Mouse (Mus musculus) lung, postnatal 0 days (tissue): Measurements from ENCODE around the gene Zfp410. TPM values are rescaled to one million over a fixed set of nuclear protein-coding genes. Genes with fewer than 3 reads are reported as not detected.

ENCODE experiments used
- ATAC-seq: fragments of 200-750 bp; cut with Nextera tagmentation; 2 replicates; pipeline ENCODE4 v1.8.0; 2017; ENCODE audit warnings: moderate library complexity
- DNase-seq: peaks from one replicate; pipeline ENCODE4 v3.0.0-alpha.2; 2016; ENCODE audit warnings: low spot score
- H3K27ac ChIP-seq: fragments of 300-500 bp; sonication (generic); 2 replicates; pipeline ENCODE4 v1.5.1; 2014; ENCODE audit warnings: antibody characterized with exemption, mild to moderate bottlenecking, low read length, mixed read lengths
- H3K27me3 ChIP-seq: fragments of 300-500 bp; sonication (generic); replicated peaks from 2 replicates; pipeline ENCODE4 v1.6.1; 2014; ENCODE audit warnings: low read length, mixed read lengths; ENCODE audit not compliant: insufficient read depth
- H3K36me3 ChIP-seq: fragments of 300-500 bp; sonication (generic); 2 replicates; pipeline ENCODE4 v1.6.1; 2014; ENCODE audit warnings: low read length, mixed read lengths; ENCODE audit not compliant: insufficient read depth
- H3K4me1 ChIP-seq: fragments of 300-500 bp; sonication (generic); 2 replicates; pipeline ENCODE4 v1.6.1; 2014; ENCODE audit warnings: antibody characterized with exemption, low read depth, low read length, mixed read lengths; ENCODE audit not compliant: insufficient read depth
- H3K4me2 ChIP-seq: fragments of 300-500 bp; sonication (generic); replicated peaks from 2 replicates; pipeline ENCODE4 v1.6.1; 2014; ENCODE audit warnings: low read depth, mild to moderate bottlenecking, low read length, moderate library complexity, mixed read lengths
- H3K4me3 ChIP-seq: fragments of 300-500 bp; sonication (generic); 2 replicates; pipeline ENCODE4 v1.5.1; 2014; ENCODE audit warnings: low read depth, low read length
- H3K9ac ChIP-seq: fragments of 300-500 bp; sonication (generic); replicated peaks from 2 replicates; pipeline ENCODE4 v1.6.1; 2014; ENCODE audit warnings: low read depth, mild to moderate bottlenecking
- H3K9me3 ChIP-seq: fragments of 300-500 bp; sonication (generic); 2 replicates; pipeline ENCODE4 v1.6.1; 2016; ENCODE audit warnings: low read length, mixed read lengths
- CTCF ChIP-seq: IDR thresholded peaks from 2 replicates; pipeline ENCODE4 v1.5.1; 2016; ENCODE audit warnings: antibody characterized with exemption, mild to moderate bottlenecking
- EP300 ChIP-seq: IDR thresholded peaks from 2 replicates; pipeline ENCODE4 v1.6.1; 2016; ENCODE audit warnings: antibody characterized with exemption, mild to moderate bottlenecking, control low read depth
- WGBS: fragments of 180-500 bp; shearing (Covaris S2); extraction: QIAGEN DNeasy Blood & Tissue Kit; methylation state at CpG from one replicate; pipeline ENCODE4 v1.1.7; 2014; 5-methylcytosine and 5-hydroxymethylcytosine counted together
- polyA plus RNA-seq: library from polyadenylated mRNA; unstranded; fragments of >200 nt; fragmentation: Nextera tagmentation; extraction: Ambion mirVana; gene quantifications from 2 replicates; pipeline ENCODE4 v1.2.1, GENCODE M21; 2015

The Zfp410 gene
- polyA plus RNA-seq, 1 experiment from 2014 or later = 44.9 TPM

DNA sequence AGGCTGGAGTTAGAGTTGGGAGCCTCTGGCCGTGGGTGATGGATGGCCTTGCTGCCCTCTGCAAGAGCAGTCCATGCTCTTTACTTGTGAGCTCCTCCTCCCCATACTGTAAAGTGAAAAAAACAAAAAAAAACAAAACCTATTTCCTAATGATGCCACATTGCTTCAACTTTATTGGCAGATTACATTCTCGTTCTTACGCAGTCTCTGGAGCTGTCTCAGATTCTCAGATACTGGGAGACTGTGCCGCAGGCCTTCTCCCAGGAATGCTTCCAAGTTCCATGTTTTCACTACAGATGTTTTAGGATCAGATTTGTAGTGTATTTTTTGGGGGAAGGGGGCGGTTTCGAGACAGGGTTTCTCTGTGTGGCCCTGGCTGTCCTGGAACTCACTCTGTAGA lies 48.5 kb downstream of the Zfp410 start:
- Histone ChIP-seq H3K9me3 (no peaks in the 10 kb centered on the region), H3K36me3 (0 out of 2 replicates have a peak, but pooled peaks cover 11% of the 10 kb centered on the region), H3K4me2 (no peak overlapping the region), H3K27ac (no peak overlapping the region), H3K4me3 (no peak overlapping the region), H3K9ac (no peak overlapping the region), H3K27me3 (no peaks in the 10 kb centered on the region), H3K4me1 (peaks cover 15% of the 10 kb centered on the region; the same call in 1 of the 2 replicates)
- DNase-seq = no peak
- no peak for ATAC-seq
- WGBS = 89% methylated on average over 6 of the region's 6 CpGs
- TF ChIP-seq CTCF (no peak), EP300 (no peak)

GRCm38 (mm10) chr12:84366971-84367370 lies 50.3 kb downstream of the Zfp410 start:
- Histone ChIP-seq H3K4me3 (no peak overlapping the region), H3K4me1 (peaks cover 11% of the 10 kb centered on the region; the same call in 1 of the 2 replicates), H3K9ac (no peak overlapping the region), H3K4me2 (no peak overlapping the region), H3K27ac (no peak overlapping the region), H3K27me3 (no peaks in the 10 kb centered on the region), H3K36me3 (peaks cover 24% of the 10 kb centered on the region), H3K9me3 (no peaks in the 10 kb centered on the region)
- WGBS = 63% methylated on average over 9 of the region's 9 CpGs
- DNase-seq (no peak), ATAC-seq (no peak)
- no peak for TF ChIP-seq EP300
- TF ChIP-seq CTCF = no peak

- DNase-seq (no peak), ATAC-seq (no peak)
- 90% methylated on average over 5 of the region's 5 CpGs for WGBS
- TF ChIP-seq CTCF (no peak), EP300 (no peak)
- no peaks in the 10 kb centered on the region for H3K4me1 ChIP-seq
- no peaks in the 10 kb centered on the region for H3K27me3 ChIP-seq
- H3K36me3 ChIP-seq = peaks cover 31% of the 10 kb centered on the region
- no peak overlapping the region for H3K4me2 ChIP-seq
- H3K4me3 ChIP-seq = no peak overlapping the region
- no peak overlapping the region for H3K27ac ChIP-seq
- no peak overlapping the region for H3K9ac ChIP-seq
- H3K9me3 ChIP-seq = no peaks in the 10 kb centered on the region
Measured at GRCm38 (mm10) chr12:84371647-84372046, 55.0 kb downstream of the Zfp410 start.

DNA sequence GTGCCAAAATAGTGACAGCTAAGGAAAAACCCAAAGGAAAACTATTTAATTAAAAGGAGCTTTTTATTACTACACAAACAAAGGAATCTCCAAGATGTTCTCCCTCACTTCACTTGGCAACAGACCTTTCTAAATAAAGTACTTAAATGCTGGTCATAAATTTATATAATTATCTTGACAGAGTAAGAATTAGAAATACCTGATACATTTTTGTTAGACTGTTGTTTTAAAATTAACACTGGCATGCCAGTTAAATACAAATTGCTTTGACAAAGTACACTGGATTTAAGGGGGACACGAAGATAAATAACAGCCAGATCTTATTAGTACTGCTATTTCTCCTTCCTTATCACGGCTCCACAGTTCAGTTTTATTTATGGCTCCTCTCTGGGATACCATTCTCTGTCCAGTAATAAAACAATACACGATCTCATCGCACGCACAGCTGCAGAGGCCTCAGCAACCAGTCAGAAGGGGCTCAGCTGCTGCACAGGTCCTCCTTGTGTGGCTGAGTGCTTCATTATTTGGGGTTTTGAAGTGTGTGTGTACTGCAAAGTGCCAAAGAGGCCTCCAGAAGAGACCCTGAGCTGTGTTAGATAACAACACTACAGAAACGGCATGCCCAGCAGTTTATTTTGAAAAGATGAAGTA lies 57.3 kb downstream of the Zfp410 start:
- H3K27ac ChIP-seq = no peak overlapping the region
- H3K9ac ChIP-seq = no peak overlapping the region
- H3K36me3 ChIP-seq = peaks cover 20% of the 10 kb centered on the region
- H3K4me3 ChIP-seq = no peak overlapping the region
- DNase-seq (no peak), ATAC-seq (no peak)
- no peaks in the 10 kb centered on the region for H3K27me3 ChIP-seq
- WGBS = 80% methylated on average over 6 of the region's 6 CpGs
- no peak overlapping the region for H3K4me2 ChIP-seq
- TF ChIP-seq EP300 (no peak), CTCF (no peak)
- H3K4me1 ChIP-seq = no peaks in the 10 kb centered on the region
- H3K9me3 ChIP-seq = no peaks in the 10 kb centered on the region

DNA sequence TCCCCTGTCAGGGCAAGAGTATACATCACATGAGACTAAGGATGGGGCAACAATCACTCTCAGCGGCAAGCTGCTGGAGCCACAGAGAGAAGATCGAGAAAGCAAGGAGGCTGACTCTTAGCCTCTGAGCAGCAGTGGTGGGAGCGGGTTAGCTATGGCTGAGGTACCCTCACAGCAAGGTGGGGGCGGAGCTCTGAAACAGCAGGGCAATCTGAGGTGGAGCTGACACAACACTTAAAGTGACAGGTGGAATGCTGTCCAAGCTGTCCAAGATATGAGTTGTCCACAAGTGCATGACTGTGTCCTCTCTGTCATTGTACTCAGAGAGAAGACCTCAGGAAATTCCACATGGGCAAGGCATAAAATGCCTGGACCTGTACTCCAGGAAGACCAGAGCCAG lies 65.7 kb downstream of the Zfp410 start:
- WGBS = 77% methylated on average over 4 of the region's 4 CpGs
- DNase-seq (no peak), ATAC-seq (no peak)
- Histone ChIP-seq H3K4me1 (no peaks in the 10 kb centered on the region), H3K4me2 (no peak overlapping the region), H3K36me3 (no peaks in the 10 kb centered on the region), H3K27me3 (no peaks in the 10 kb centered on the region), H3K4me3 (no peak overlapping the region), H3K9me3 (no peaks in the 10 kb centered on the region), H3K9ac (no peak overlapping the region), H3K27ac (no peak overlapping the region)
- TF ChIP-seq EP300 = no peak
- TF ChIP-seq CTCF = no peak

DNA sequence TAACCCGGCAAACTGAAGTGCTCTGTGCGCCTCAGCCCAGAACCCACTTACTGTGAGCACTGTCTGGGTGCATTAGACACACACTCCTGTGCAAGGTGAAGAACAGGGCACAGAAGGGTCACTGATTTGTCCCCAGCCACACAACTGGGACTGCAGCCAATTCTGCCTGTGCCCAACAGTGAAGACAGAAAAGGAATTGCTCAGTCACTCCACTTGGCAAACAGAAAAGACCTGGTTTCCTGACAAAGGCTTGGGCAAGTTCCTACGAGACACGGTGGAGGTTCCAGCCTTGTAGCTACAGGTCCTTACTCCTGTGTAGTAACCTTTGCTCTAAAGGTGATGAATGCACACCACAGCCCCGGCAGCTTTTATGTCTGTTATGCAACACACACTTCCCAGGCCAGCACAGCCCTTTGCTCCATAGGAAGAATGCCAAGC lies 68.0 kb downstream of the Zfp410 start:
- no peaks in the 10 kb centered on the region for H3K4me1 ChIP-seq
- H3K4me3 ChIP-seq = no peak overlapping the region
- WGBS = 34% methylated on average over 5 of the region's 5 CpGs
- peak overlapping the region; percentile 68; the same call in 1 of the 2 replicates for H3K27ac ChIP-seq
- no peaks in the 10 kb centered on the region for H3K27me3 ChIP-seq
- no peak overlapping the region for H3K9ac ChIP-seq
- ATAC-seq (peak; percentile 86), DNase-seq (peak; percentile 84)
- H3K4me2 ChIP-seq = no peak overlapping the region
- H3K36me3 ChIP-seq = no peaks in the 10 kb centered on the region
- no peaks in the 10 kb centered on the region for H3K9me3 ChIP-seq
- TF ChIP-seq EP300 = peak; percentile 55; the same call in 1 of the 2 replicates
- TF ChIP-seq CTCF = no peak
